Mouse (Mus musculus) liver, adult 2 months (tissue): Measurements from ENCODE around the gene Soga3. TPM values are rescaled to one million over a fixed set of nuclear protein-coding genes. Genes with fewer than 3 reads are reported as not detected.

Experiments used
- DNase-seq: peaks from one replicate; pipeline ENCODE4 v3.0.0-alpha.2; 2011; ENCODE audit warnings: low read depth, low spot score; ENCODE audit errors: extremely low read depth
- H3K27ac ChIP-seq: fragments of 200-500 bp; replicated peaks from 2 replicates; pipeline ENCODE4 v1.5.1; 2012; ENCODE audit warnings: low read depth, mild to moderate bottlenecking, control low read depth, inconsistent platforms, low read length; ENCODE audit not compliant: insufficient read depth
- H3K27me3 ChIP-seq: fragments of 200-500 bp; 2 replicates; pipeline ENCODE4 v1.6.1; 2012; ENCODE audit warnings: mild to moderate bottlenecking, moderate library complexity, low read length, inconsistent platforms; ENCODE audit not compliant: control insufficient read depth, insufficient read depth
- H3K36me3 ChIP-seq: fragments of 200-500 bp; 2 replicates; pipeline ENCODE4 v1.6.1; 2012; ENCODE audit warnings: low read length, inconsistent platforms; ENCODE audit not compliant: control insufficient read depth, insufficient read depth
- H3K4me1 ChIP-seq: fragments of 200-500 bp; 2 replicates; pipeline ENCODE4 v1.6.1; 2011; ENCODE audit warnings: low read length; ENCODE audit not compliant: control insufficient read depth, insufficient read depth
- H3K4me3 ChIP-seq: fragments of 200-500 bp; 2 replicates; pipeline ENCODE4 v1.5.1; 2011; ENCODE audit warnings: low read depth, mild to moderate bottlenecking, control low read depth, low read length, moderate library complexity; ENCODE audit not compliant: insufficient read depth
- H3K79me2 ChIP-seq: fragments of 200-500 bp; 2 replicates; pipeline ENCODE4 v1.6.1; 2012; ENCODE audit warnings: inconsistent platforms, mild to moderate bottlenecking, low read length, moderate library complexity; ENCODE audit not compliant: control insufficient read depth, insufficient read depth
- H3K9ac ChIP-seq: fragments of 200-500 bp; 2 replicates; pipeline ENCODE4 v1.6.1; 2012; ENCODE audit warnings: low read depth, mild to moderate bottlenecking, control low read depth, inconsistent platforms, low read length
- CTCF ChIP-seq: fragments of 200-500 bp; IDR thresholded peaks from 2 replicates; pipeline ENCODE4 v1.5.1; 2011; ENCODE audit warnings: low read depth, low read length, control low read depth
- POLR2A ChIP-seq: fragments of 200-500 bp; IDR thresholded peaks from 2 replicates; pipeline ENCODE4 v1.6.1; 2011; ENCODE audit warnings: low read length, control low read depth; ENCODE audit not compliant: insufficient read depth; ENCODE audit errors: extremely low read depth
- WGBS: fragments of 180-500 bp; shearing (Covaris S2); methylation state at CpG from one replicate; pipeline ENCODE4 v1.1.7; 2018; 5-methylcytosine and 5-hydroxymethylcytosine counted together
- polyA plus RNA-seq: library from polyadenylated mRNA; depleted of rRNA; stranded (reverse); fragments of >200 nt; gene quantifications from 2 replicates; pipeline ENCODE4 v1.2.3, GENCODE M21; 2012
- total RNA-seq: library from RNA; depleted of rRNA; stranded (reverse); fragments of >200 nt; gene quantifications from 2 replicates; pipeline ENCODE4 v1.2.3, GENCODE M21; 2014

Gene Soga3
- total and polyA plus RNA-seq, 2 experiments: not detected

DNA sequence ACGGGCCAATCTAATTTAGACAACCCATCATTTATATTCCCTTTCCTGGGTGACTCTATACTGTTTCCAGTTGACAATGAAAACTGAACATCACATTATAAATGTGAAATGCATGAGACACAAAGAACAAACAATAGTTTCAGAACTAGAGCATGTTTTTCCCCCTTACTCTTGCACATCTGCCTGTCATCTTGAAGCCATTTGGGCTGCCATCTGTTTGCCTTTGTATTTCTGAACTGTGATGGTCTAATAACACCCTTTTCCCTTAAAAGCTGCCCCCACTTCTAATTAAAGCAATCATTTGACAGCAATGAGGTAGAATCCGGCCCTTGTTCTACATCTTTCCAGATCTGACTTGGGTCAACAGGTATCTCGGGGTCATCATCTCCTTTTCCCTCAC is 32.0 kb downstream of the Soga3 start:
- no peaks in the 10 kb centered on the region for H3K27me3 ChIP-seq
- no peaks in the 10 kb centered on the region for H3K36me3 ChIP-seq
- no peaks in the 10 kb centered on the region for H3K4me1 ChIP-seq
- H3K9ac ChIP-seq: no peak overlapping the region
- WGBS: 87% methylated on average over 3 of the region's 3 CpGs
- no peak overlapping the region for H3K4me3 ChIP-seq
- no peaks in the 10 kb centered on the region for H3K79me2 ChIP-seq
- no peak for DNase-seq
- H3K27ac ChIP-seq: no peak overlapping the region
- TF ChIP-seq POLR2A (no peak), CTCF (no peak)

DNA sequence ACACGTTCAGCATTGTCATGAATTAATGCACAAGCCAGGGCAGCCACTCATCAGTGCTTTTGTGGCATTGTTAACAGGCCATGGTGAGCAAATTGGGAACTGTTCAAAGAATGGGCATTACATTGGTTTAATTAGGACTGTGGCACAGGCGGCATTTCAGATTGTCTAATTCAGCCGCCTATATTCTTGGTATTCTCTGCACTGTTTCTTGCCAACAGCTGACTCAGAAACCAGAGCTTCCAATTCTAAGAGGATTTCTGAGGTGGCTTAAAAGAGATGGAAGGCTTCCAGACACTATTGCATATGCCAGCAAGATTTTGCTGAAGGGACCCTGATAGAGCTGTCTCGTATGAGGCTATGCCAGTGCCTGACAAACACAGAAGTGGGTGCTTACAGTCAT is 33.2 kb downstream of the Soga3 start:
- Histone ChIP-seq H3K79me2 (no peaks in the 10 kb centered on the region), H3K4me1 (no peaks in the 10 kb centered on the region), H3K27me3 (no peaks in the 10 kb centered on the region), H3K9ac (no peak overlapping the region), H3K4me3 (no peak overlapping the region), H3K27ac (no peak overlapping the region), H3K36me3 (no peaks in the 10 kb centered on the region)
- TF ChIP-seq CTCF (no peak), POLR2A (no peak)
- DNase-seq: no peak
- WGBS: 80% methylated on average over 4 of the region's 4 CpGs

DNA sequence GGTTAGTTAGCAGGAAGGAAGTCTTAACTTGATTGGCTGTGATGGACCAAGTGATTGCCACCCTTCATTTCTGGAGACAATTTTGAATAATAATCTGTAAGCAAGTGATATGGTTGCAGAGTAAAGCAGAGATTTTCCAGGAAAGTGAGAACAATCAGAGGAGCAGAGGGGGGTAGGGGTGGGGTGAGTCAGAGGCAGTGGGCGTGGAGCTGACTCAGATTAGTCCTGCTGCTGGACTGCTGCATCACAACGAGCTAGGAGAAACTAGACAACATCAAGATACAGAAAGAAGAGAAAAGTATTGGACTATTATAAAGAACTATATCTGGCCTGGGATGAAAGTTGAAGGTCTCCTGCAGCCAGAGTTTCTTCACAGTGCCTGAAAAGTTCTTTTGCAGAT is 34.4 kb downstream of the Soga3 start:
- Histone ChIP-seq H3K27me3 (no peaks in the 10 kb centered on the region), H3K27ac (no peak overlapping the region), H3K4me3 (no peak overlapping the region), H3K9ac (no peak overlapping the region), H3K79me2 (no peaks in the 10 kb centered on the region), H3K4me1 (no peaks in the 10 kb centered on the region), H3K36me3 (no peaks in the 10 kb centered on the region)
- TF ChIP-seq CTCF: no peak
- TF ChIP-seq POLR2A: no peak
- no peak for DNase-seq
- WGBS: 39% methylated on average over 2 of the region's 2 CpGs

DNA sequence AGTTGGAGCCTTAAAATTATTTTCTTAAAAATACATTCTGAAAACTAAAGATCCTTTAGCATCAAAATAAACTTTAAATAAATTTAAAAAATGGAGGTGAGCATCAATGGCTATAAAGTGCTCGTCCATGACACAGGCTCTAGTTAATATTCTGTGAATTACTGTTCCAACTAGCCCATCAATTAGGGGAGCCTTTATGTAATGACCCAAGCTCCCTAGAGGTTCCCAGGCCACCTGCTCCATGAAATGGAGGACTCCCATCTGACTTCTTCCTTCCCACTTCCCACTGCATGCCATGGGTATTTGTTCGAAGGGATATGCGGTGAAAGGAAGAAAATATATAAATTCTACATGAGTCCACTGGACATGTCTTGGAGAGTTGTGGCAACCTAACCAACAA is 36.6 kb downstream of the Soga3 start:
- H3K27ac ChIP-seq: no peak overlapping the region
- TF ChIP-seq POLR2A (no peak), CTCF (no peak)
- no peaks in the 10 kb centered on the region for H3K36me3 ChIP-seq
- WGBS: 84% methylated on average over 3 of the region's 3 CpGs
- no peak overlapping the region for H3K9ac ChIP-seq
- H3K79me2 ChIP-seq: no peaks in the 10 kb centered on the region
- DNase-seq: no peak
- H3K4me3 ChIP-seq: no peak overlapping the region
- H3K4me1 ChIP-seq: no peaks in the 10 kb centered on the region
- H3K27me3 ChIP-seq: no peaks in the 10 kb centered on the region

DNA sequence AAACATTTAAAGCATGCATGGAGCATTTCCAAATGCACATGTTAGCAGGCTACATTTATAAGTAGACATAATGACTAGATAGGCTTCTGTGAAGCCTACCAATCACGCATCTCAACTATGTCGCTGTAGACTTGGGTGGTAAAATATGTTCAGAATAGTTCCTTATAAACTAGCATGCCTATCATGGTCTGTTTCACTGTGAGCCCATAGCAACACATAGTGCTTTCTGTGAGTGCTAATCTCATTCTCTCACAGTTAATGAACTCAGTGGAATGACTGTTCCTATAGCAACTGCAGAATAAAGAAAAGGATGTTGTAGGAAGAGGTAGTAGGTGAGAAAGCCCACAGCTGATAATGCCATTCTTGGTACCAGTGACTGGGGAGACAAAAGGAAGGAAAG is 37.4 kb downstream of the Soga3 start:
- Histone ChIP-seq H3K9ac (no peak overlapping the region), H3K4me3 (no peak overlapping the region), H3K27me3 (no peaks in the 10 kb centered on the region), H3K4me1 (no peaks in the 10 kb centered on the region), H3K79me2 (no peaks in the 10 kb centered on the region), H3K36me3 (no peaks in the 10 kb centered on the region), H3K27ac (no peak overlapping the region)
- no peak for TF ChIP-seq POLR2A
- no peak for TF ChIP-seq CTCF
- WGBS: 81% methylated on average over 2 of the region's 2 CpGs
- no peak for DNase-seq

DNA sequence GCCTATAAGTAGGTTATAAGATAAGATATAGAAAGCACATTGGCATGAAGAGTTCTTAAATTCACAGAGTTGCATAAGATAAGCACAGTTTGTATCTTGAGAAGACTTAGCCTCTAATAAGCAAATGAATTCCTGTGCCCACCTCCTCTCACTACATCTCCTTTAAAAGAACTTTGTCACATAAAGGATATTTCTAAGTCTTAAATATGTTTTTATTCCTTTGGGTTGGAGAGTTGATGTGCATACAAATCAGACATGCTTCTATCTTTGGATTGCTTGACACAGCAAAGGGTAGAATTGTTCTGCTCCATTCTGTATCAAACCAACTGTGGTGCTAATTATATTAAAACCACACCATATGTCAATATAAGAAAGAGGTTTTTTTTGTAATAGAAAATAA is 50.1 kb downstream of the Soga3 start:
- Histone ChIP-seq H3K9ac (no peak overlapping the region), H3K27ac (no peak overlapping the region), H3K4me3 (no peak overlapping the region), H3K79me2 (no peaks in the 10 kb centered on the region), H3K27me3 (peaks cover 5% of the 10 kb centered on the region; the same call in 1 of the 2 replicates), H3K4me1 (no peaks in the 10 kb centered on the region), H3K36me3 (no peaks in the 10 kb centered on the region)
- DNase-seq: no peak
- no peak for TF ChIP-seq CTCF
- TF ChIP-seq POLR2A: no peak
